Mouse (Mus musculus) hematopoietic stem cell, adult 5-6 weeks (primary cell): ENCODE data around the gene Olfr140. TPM values are rescaled to one million over a fixed set of nuclear protein-coding genes. Genes with fewer than 3 reads are reported as not detected.

ENCODE experiments used
- ATAC-seq, 2 experiments: fragments of 125-278 bp in 1 of 2; replicated peaks in 1 of 2; 2 replicates each; pipeline ENCODE4 v1.8.0; 2016 to 2017; ENCODE audit warnings: inconsistent platforms in 2 of 2, mild to moderate bottlenecking in 2 of 2, moderate number of reproducible peaks in 2 of 2, low read depth in 1 of 2, moderate TSS enrichment in 1 of 2; ENCODE audit not compliant: low FRiP score in 2 of 2, poor library complexity in 2 of 2, severe bottlenecking in 2 of 2, insufficient read depth in 1 of 2, low TSS enrichment in 1 of 2
- total RNA-seq: library from RNA; stranded (forward); fragments of 172-1452, 232-1000 nt; gene quantifications from 2 replicates; pipeline ENCODE4 v1.2.3, GENCODE M21; 2017

Olfr140 gene
- not detected in 2 replicates for total RNA-seq

DNA sequence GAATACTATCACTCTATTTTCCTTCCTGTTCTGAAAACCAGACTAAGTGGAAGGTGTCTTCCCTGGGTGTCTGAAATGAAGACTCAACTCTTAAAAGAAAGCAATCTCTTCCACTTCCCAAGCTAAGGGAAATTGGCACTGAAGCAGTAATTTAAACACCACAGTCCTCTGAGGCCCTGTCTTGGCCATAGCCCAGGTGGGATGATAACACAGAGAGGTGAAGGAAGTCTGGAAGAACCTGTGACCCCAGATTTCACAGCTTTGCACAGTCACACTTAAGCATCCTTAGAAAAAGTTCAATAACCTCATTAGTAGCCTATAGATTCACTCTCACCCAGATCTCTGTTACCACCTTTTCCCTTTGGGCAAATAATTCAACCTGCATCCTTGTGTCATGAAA, at the start of gene Olfr140:
TSS of gene Olfr140 (minus strand) at position 101 of the 400 bp plus-strand sequence.
- ATAC-seq, result no peak

DNA sequence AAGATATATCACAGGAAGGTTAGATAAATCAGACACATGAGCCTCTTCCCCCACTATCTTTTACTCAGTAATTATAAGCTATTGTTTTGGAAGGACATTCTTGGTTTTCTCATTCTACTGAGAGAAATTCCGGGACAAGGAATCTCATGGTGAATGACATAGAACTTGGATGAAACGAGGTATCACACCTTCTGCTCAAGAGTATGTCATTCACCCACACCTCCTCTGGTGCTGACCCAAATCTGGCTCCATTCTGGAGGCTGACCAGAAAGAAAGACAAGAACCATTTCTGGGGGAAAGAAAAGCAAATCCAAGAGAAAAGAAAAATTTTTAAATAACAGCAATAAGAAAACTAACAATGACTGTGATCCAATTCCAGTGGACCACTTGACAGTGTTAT, 6.7 kb upstream of the Olfr140 start:
- ATAC-seq, result no peak

DNA sequence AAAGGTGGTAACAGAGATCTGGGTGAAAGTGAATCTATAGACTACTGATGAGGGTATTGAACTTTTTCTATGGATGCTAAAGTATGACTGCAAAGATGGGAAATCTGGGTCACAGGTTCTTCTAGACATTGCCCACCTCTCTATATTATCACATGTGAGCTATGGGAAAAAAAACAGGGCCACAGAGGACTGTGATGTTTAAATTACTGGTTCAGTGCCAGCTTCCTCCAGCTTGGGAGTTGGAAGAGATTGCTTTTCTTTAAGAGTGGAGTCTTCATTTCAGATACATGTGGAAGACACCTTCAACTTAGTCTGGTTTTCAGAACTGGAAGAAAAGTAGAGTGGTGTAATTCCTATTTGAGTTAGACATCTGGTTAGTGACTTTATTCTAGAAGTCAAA, 28.4 kb downstream of the Olfr140 start, which contains the start of gene Olfr1265:
TSS of gene Olfr1265 (plus strand) at position 301 of the 400 bp plus-strand sequence.
- ATAC-seq, result no peak

GRCm38 (mm10) chr2:90025477-90025876, 37.9 kb downstream of the Olfr140 start, which contains the start of gene Olfr1264:
Olfr1264 (minus strand) TSS chr2:90025577.
- no peak for ATAC-seq

- ATAC-seq, result no peak
Observed at GRCm38 (mm10) chr2:90011831-90012230, 51.6 kb downstream of the Olfr140 start, which contains the start of gene Olfr1263. Olfr1263 (plus strand) TSS chr2:90012131.

DNA sequence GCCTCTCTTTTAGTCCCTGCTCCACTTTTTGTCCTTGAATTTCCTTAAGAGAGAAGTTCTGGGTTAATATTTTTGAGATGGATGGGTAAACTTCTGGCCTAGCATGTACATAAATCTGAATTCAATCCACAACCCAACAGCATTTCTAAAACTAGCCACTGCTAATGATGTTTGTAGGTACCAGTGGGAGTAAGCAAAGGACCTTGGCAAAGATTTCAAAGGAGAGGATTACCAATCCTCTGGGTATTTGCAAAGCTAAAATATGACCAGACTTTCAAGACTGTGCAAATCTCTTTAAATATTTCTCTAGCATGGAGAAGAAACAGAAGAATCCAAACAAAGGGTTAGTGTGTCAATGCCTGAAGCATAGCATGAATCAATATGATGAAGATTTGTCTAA, 63.5 kb downstream of the Olfr140 start, which contains the start of gene Olfr1262:
TSS of gene Olfr1262 (plus strand) at position 301 of the 400 bp plus-strand sequence.
- no peak for ATAC-seq

Other genes with a start within 250 kb of the Olfr140 start
- 0.06 TPM in 1 of 2 replicates, not detected in the other for gene Olfr1256, start 222.0 kb downstream of the Olfr140 start, total RNA-seq
- gene Olfr48, start 215.4 kb downstream of the Olfr140 start, total RNA-seq, result not detected in 2 replicates
- not detected in 2 replicates for gene Olfr1257, start 185.2 kb downstream of the Olfr140 start, total RNA-seq
- not detected in 2 replicates for gene Olfr1258, start 136.3 kb downstream of the Olfr140 start, total RNA-seq
- gene Olfr1259, start 114.9 kb downstream of the Olfr140 start, total RNA-seq, result not detected in 2 replicates
- gene Olfr1260, start 89.3 kb downstream of the Olfr140 start, total RNA-seq, result not detected in 2 replicates
- gene Olfr1261, start 72.4 kb downstream of the Olfr140 start, total RNA-seq, result not detected in 2 replicates
- gene Olfr1262, start 63.4 kb downstream of the Olfr140 start, total RNA-seq, result not detected in 2 replicates
- gene Olfr1263, start 51.5 kb downstream of the Olfr140 start, total RNA-seq, result not detected in 2 replicates
- gene Olfr1264, start 38.0 kb downstream of the Olfr140 start, total RNA-seq, result not detected in 2 replicates
- not detected in 2 replicates for gene Olfr1265, start 28.3 kb downstream of the Olfr140 start, total RNA-seq
- not detected in 2 replicates for gene Olfr1269, start 57.8 kb upstream of the Olfr140 start, total RNA-seq
- not detected in 2 replicates for gene Olfr32, start 78.7 kb upstream of the Olfr140 start, total RNA-seq
- gene Olfr1270, start 89.5 kb upstream of the Olfr140 start, total RNA-seq, result not detected in 2 replicates
- 0.19 TPM in 1 of 2 replicates, not detected in the other for gene Olfr1506, start 160.9 kb upstream of the Olfr140 start, total RNA-seq
- not detected in 2 replicates for gene Olfr142, start 194.0 kb upstream of the Olfr140 start, total RNA-seq
- not detected in 2 replicates for gene Olfr1271, start 207.4 kb upstream of the Olfr140 start, total RNA-seq
- gene Olfr1272, start 229.2 kb upstream of the Olfr140 start, total RNA-seq, result not detected in 2 replicates